Mouse (Mus musculus): ENCODE measurements at regions not wholly inside any gene's neighbourhood (a gene's known extent, or its start where the extent isn't known, plus 50 kb on each side); places are given as distances from the start of the nearest gene placed in this dataset.

DNA sequence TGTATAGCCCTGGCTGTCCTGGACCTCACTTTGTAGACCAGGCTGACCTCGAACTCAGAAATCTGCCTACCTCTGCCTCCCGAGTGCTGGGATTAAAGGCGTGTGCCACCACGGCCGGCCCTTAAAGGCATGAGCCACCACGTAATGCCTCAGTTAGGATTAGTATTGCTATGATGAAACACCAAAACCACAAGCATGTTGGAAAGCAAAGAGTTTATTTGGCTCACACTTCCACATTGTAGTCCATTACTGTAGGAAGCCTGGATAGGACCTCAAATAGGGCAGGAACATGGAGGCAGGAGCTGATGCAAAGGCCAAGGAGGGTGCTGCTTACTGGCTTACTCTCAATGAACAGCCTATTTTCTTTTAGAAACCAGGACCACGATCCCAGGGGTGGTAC is 278.0 kb upstream of the Col3a1 start:
- Histone ChIP-seq H3K4me1 (ENCODE audit: control insufficient read depth, insufficient read depth, insufficient read length, low read length) (no peaks in the 10 kb centered on the region), H3K4me3 (ENCODE audit: low read depth, low read length) (no peak overlapping the region), H3K27ac (ENCODE audit: insufficient read depth, low read depth, low read length) (no peak overlapping the region), H3K27me3 (ENCODE audit: control insufficient read depth, insufficient read depth, low read length) (no peaks in the 10 kb centered on the region), H3K36me3 (ENCODE audit: control insufficient read depth, insufficient read depth, low read length) (no peaks in the 10 kb centered on the region)
- 75% methylated on average over 7 of the region's 7 CpGs for WGBS
- TF ChIP-seq POLR2A (IDR thresholded peaks at IDR 0.05; ENCODE audit: low read depth, low read length): no peak
- TF ChIP-seq CTCF (IDR thresholded peaks at IDR 0.05; ENCODE audit: extremely low read depth, insufficient read length, insufficient replicate concordance, low read depth, low read length): no peak

- H3K27ac ChIP-seq (ENCODE audit: insufficient read depth, low read depth, low read length): no peak overlapping the region
- WGBS: 78% methylated on average over 1 of the region's 1 CpGs
Measured at GRCm38 (mm10) chr1:45041328-45041727, 270.0 kb upstream of the Col3a1 start.

GRCm38 (mm10) chr1:45041815-45042214 is 269.5 kb upstream of the Col3a1 start:
- no peaks in the 10 kb centered on the region for H3K4me1 ChIP-seq (ENCODE audit: control insufficient read depth, insufficient read depth, insufficient read length, low read length)
- H3K27ac ChIP-seq (ENCODE audit: insufficient read depth, low read depth, low read length): no peak overlapping the region
- no peaks in the 10 kb centered on the region for H3K36me3 ChIP-seq (ENCODE audit: control insufficient read depth, insufficient read depth, low read length)
- no peaks in the 10 kb centered on the region for H3K27me3 ChIP-seq (ENCODE audit: control insufficient read depth, insufficient read depth, low read length)
- TF ChIP-seq POLR2A (IDR thresholded peaks at IDR 0.05; ENCODE audit: low read depth, low read length): no peak
- no peak for TF ChIP-seq CTCF (IDR thresholded peaks at IDR 0.05; ENCODE audit: extremely low read depth, insufficient read length, insufficient replicate concordance, low read depth, low read length)
- no peak overlapping the region for H3K4me3 ChIP-seq (ENCODE audit: low read depth, low read length)

More at GRCm38 (mm10) chr1:45041328-45041727, 270.0 kb upstream of the Col3a1 start:
- Histone ChIP-seq H3K4me3 (ENCODE audit: low read depth, low read length) (no peak overlapping the region), H3K4me1 (ENCODE audit: control insufficient read depth, insufficient read depth, insufficient read length, low read length) (no peaks in the 10 kb centered on the region), H3K27me3 (ENCODE audit: control insufficient read depth, insufficient read depth, low read length) (no peaks in the 10 kb centered on the region), H3K36me3 (ENCODE audit: control insufficient read depth, insufficient read depth, low read length) (no peaks in the 10 kb centered on the region)
- TF ChIP-seq POLR2A (IDR thresholded peaks at IDR 0.05; ENCODE audit: low read depth, low read length): no peak
- TF ChIP-seq CTCF (IDR thresholded peaks at IDR 0.05; ENCODE audit: extremely low read depth, insufficient read length, insufficient replicate concordance, low read depth, low read length): no peak

DNA sequence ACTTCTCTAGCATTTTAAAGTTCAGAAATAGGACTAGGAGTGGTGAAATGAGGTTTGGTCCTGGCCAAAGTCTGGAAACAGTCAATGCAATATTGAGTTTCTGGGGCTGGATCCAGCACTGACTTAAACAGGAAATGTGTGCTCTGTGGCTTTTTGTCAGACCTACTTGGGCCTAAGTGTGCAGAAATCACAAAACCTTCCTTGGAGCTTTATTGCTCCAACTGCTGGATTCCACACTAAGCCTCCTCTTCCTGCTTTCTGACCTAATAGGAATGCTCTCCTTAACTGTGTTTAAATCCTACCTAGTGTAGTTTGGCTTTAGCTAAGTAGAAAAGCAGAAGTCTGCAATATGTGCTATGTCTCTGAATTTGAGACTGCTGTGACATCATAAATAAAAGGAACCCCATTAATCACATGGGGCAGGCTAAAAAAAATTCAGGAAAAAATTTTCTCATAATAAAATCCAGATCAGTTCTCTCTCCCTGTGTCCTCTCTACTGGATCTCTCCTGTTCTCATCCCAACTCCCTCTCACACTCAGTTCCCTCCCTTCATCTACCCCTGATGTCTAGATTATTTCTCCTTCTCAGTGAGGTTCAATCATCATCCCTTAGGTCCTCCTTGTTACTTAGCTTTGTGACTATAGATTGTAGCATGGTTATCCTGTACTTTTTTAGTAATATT is 268.0 kb upstream of the Col3a1 start:
- no peak overlapping the region for H3K27ac ChIP-seq (ENCODE audit: insufficient read depth, low read depth, low read length)
- H3K36me3 ChIP-seq (ENCODE audit: control insufficient read depth, insufficient read depth, low read length): no peaks in the 10 kb centered on the region
- TF ChIP-seq CTCF (IDR thresholded peaks at IDR 0.05; ENCODE audit: extremely low read depth, insufficient read length, insufficient replicate concordance, low read depth, low read length) (no peak), POLR2A (IDR thresholded peaks at IDR 0.05; ENCODE audit: low read depth, low read length) (no peak)
- no peaks in the 10 kb centered on the region for H3K4me1 ChIP-seq (ENCODE audit: control insufficient read depth, insufficient read depth, insufficient read length, low read length)
- H3K27me3 ChIP-seq (ENCODE audit: control insufficient read depth, insufficient read depth, low read length): no peaks in the 10 kb centered on the region
- H3K4me3 ChIP-seq (ENCODE audit: low read depth, low read length): no peak overlapping the region

- no peak overlapping the region for H3K27ac ChIP-seq (ENCODE audit: insufficient read depth, low read depth, low read length)
- no peaks in the 10 kb centered on the region for H3K36me3 ChIP-seq (ENCODE audit: control insufficient read depth, insufficient read depth, low read length)
- H3K4me1 ChIP-seq (ENCODE audit: control insufficient read depth, insufficient read depth, insufficient read length, low read length): no peaks in the 10 kb centered on the region
- no peak overlapping the region for H3K4me3 ChIP-seq (ENCODE audit: low read depth, low read length)
- 78% methylated on average over 10 of the region's 10 CpGs for WGBS
- no peaks in the 10 kb centered on the region for H3K27me3 ChIP-seq (ENCODE audit: control insufficient read depth, insufficient read depth, low read length)
- TF ChIP-seq CTCF (IDR thresholded peaks at IDR 0.05; ENCODE audit: extremely low read depth, insufficient read length, insufficient replicate concordance, low read depth, low read length) (no peak), POLR2A (IDR thresholded peaks at IDR 0.05; ENCODE audit: low read depth, low read length) (no peak)
Measured at GRCm38 (mm10) chr1:45090841-45091535, 220.3 kb upstream of the Col3a1 start.

DNA sequence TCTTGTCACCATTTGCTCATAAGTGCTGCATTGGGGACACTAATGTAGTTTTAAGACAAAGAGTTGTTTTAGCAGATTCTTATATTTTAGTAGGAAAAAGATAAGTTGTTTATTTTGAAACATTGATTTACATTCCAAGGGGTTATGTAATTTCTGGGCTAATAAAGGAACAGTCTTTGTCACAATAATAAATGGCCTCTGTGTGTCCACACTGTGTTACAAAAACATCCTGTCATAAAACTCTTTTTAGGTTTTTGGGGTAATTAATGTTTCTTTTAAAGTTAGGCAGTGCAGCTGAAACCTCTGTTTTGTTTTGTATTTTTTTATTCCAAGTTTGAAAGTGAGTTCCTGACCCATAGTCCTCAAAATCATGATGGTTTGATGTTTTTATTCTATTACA is 210.4 kb upstream of the Col3a1 start:
- Histone ChIP-seq H3K4me1 (ENCODE audit: control insufficient read depth, insufficient read depth, insufficient read length, low read length) (no peaks in the 10 kb centered on the region), H3K27me3 (ENCODE audit: control insufficient read depth, insufficient read depth, low read length) (no peaks in the 10 kb centered on the region), H3K4me3 (ENCODE audit: low read depth, low read length) (no peak overlapping the region), H3K27ac (ENCODE audit: insufficient read depth, low read depth, low read length) (no peak overlapping the region), H3K36me3 (ENCODE audit: control insufficient read depth, insufficient read depth, low read length) (no peaks in the 10 kb centered on the region)
- TF ChIP-seq CTCF (IDR thresholded peaks at IDR 0.05; ENCODE audit: extremely low read depth, insufficient read length, insufficient replicate concordance, low read depth, low read length) (no peak), POLR2A (IDR thresholded peaks at IDR 0.05; ENCODE audit: low read depth, low read length) (no peak)

GRCm38 (mm10) chr1:45116409-45117144 is 194.8 kb upstream of the Col3a1 start:
- no peaks in the 10 kb centered on the region for H3K36me3 ChIP-seq (ENCODE audit: control insufficient read depth, insufficient read depth, low read length)
- H3K27me3 ChIP-seq (ENCODE audit: control insufficient read depth, insufficient read depth, low read length): no peaks in the 10 kb centered on the region
- TF ChIP-seq POLR2A (IDR thresholded peaks at IDR 0.05; ENCODE audit: low read depth, low read length): no peak
- 81% methylated on average over 1 of the region's 1 CpGs for WGBS
- H3K4me1 ChIP-seq (ENCODE audit: control insufficient read depth, insufficient read depth, insufficient read length, low read length): no peaks in the 10 kb centered on the region
- H3K27ac ChIP-seq (ENCODE audit: insufficient read depth, low read depth, low read length): no peak overlapping the region
- H3K4me3 ChIP-seq (ENCODE audit: low read depth, low read length): no peak overlapping the region
